Mouse (Mus musculus) layer of hippocampus, adult 9-10 months (tissue): ENCODE measurements around the gene Cfap206.
"Not testable (repeated sequence)": the region's sequence is repeated elsewhere in the genome, so short reads cannot be mapped to it uniquely, and the experiment has no call there.

ENCODE experiments used
- DNase-seq: peaks from one replicate; pipeline ENCODE4 v3.0.0; 2022; ENCODE audit warnings: low spot score

Gene Cfap206

GRCm38 (mm10) chr4:34729851-34730341 lies at the start of gene Cfap206:
Cfap206 (minus strand) TSS chr4:34730206.
- DNase-seq = no peak

GRCm38 (mm10) chr4:34777677-34778527 lies 47.9 kb upstream of the Cfap206 start, which contains the start of gene Smim8:
Smim8 (minus strand) TSS chr4:34778423.
- DNase-seq = peak; percentile 77

GRCm38 (mm10) chr4:34771652-34772371 lies 41.8 kb upstream of the Cfap206 start:
- no peak for DNase-seq

GRCm38 (mm10) chr4:34756163-34756562 lies 26.2 kb upstream of the Cfap206 start, which contains the start of gene Gm136:
Gm136 (minus strand) TSS chr4:34756263.
- no peak for DNase-seq

DNA sequence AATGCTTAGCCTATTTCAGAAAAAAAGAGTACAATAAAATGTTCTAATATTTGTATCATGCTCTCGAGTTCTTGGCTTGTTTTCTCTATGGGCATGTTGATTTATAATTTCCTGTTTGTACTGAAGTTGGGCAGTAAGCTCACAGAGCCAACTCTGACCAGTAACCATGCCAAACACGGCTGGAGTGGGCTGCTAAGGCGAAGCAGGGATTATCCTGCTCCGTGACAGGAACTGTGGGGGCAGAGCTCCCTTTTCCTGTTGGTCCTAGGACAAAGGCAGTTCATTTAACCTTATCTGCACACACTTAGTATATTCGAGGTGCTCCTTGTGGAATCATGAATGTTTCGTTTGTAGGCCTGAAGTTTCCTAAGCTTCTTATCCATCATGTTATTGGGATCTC lies 19.2 kb upstream of the Cfap206 start:
- DNase-seq = no peak

DNA sequence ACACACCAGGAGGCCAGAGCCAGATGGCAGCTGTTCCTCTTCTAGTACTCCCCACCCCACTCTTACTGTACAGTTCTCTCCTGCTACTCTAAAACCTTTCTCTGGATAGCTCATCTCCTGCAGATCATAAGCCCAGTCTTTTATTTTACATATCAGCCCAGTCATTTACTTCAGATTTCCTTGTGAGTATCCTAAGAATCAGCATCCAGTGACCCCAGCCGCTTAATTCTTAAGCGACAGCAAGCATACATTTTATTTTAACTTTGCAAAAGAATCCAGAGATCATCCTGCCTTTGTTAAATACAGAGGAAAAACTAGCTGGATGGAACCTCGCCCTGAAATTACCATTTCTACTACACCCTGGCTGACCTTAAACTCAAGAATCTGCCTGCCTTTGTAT lies 4.5 kb upstream of the Cfap206 start:
- no peak for DNase-seq

DNA sequence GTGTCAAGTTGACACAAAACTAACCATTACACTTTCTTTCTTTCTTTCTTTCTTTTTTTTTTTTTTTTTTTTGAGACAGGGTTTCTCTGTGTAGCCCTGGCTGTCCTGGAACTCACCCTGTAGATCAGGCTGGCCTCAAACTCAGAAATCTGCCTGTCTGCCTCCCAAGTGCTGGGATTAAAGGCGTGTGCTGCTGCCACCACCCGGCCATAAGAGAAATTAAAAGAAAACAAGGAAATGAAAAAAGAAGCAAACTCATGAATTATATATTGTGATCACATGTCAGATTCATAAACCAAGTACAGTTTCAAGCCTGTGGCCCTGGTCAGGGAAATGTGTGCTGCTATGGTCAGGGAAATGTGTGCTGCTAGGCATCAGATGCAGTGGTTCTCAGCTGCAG lies 3.4 kb upstream of the Cfap206 start:
- DNase-seq = not testable (repeated sequence)

DNA sequence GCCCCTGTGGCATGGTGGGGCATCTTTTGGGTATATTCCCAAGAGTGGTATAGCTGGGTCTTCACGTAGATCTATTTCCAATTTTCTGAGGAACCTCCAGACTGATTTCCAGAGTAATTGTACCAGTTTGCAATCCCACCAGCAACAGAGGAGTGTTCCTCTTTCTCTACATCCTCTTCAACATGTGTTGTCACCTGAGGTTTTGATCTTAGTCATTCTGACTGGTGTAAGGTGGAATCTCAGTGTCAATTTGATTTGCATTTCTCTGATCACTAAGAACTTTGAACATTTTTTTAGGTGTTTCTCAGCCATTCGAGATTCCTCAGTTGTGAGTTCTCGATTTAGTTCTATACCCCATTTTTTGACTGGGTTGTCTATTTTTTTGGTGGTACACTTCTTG lies 4.3 kb downstream of the Cfap206 start:
- DNase-seq = not testable (repeated sequence)

DNA sequence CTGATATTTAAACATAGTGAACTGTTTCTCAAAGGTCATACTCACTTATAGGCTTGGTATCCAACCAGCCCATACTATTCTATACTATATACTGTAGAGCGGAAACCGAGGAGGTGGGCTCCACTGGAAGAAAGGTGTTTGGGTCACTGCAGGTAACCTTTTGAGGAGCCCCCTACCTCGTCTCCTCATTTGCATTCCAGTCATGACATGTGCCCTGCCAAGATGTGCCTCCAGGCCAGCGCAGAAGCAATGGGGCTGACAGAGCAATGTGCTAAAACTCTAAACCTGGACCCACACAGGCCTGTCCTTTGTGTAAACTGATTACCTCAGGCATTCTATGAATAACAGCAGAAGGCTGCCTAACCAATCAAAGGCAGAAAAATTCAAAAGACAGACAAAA lies 5.7 kb downstream of the Cfap206 start:
- no peak for DNase-seq

DNA sequence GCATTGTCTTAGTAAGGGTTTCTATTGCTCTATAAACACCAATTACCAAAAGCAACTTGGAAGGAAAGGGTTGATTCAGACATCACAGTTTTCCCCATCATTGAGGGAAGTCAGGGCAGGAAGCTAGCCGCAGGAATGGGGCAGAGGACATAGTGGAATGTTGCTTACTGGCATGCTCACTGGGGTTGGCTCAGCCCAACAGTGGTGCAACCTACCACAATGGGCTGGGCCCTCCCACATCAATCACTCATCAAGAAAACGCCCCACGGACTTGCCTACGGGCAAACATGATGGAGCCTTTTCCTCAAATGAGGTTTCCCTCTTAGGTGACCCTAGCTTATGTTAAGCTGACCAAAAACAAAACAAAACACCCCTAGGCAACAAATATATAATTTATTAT lies 6.8 kb downstream of the Cfap206 start:
- no peak for DNase-seq

- no peak for DNase-seq
Measured at GRCm38 (mm10) chr4:34720127-34720895, 9.7 kb downstream of the Cfap206 start.

DNA sequence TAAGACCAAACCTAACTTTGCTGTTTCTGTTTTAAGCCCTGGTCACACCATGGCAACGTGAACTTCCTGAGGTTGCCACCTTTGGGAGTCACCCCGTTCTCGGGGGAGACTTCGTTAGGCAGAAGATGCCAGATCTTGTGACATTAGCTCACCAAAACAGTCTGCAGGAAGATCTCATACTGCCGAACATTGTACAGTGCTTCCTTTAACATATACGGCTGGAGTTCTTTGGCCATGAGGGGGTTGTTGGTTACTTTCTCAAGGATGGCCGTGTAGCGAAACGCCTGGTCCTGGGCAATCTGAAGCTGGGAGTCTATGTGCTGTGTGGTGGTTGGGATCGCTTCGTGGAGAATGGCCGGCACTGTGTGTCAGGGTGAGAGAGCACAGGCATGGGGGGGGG lies 10.6 kb downstream of the Cfap206 start:
- no peak for DNase-seq

- DNase-seq = no peak
Measured at GRCm38 (mm10) chr4:34715062-34715461, 14.9 kb downstream of the Cfap206 start.

GRCm38 (mm10) chr4:34708127-34708526 lies 21.9 kb downstream of the Cfap206 start:
- no peak for DNase-seq

- DNase-seq = no peak
Measured at GRCm38 (mm10) chr4:34707248-34707647, 22.8 kb downstream of the Cfap206 start.

GRCm38 (mm10) chr4:34703029-34703428 lies 27.0 kb downstream of the Cfap206 start:
- no peak for DNase-seq

DNA sequence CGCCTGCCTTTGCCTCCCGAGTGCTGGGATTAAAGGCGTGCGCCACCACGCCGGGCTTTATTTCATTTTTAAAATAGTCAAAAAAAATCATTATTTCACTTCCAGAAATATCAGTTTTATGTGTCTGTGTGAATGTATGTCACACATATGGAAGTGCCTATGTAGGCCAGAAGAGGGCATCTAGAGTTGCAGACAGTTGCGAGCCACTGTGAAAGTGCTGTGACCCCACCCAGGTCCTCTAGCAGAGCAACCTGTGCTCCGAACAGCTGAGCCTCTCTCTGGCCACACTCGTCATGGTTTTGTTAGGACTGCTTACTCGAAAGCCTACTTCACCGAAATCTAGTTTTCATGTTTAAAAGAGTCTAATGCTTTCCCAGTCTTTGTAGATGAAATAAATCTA lies 27.8 kb downstream of the Cfap206 start:
- no peak for DNase-seq

DNA sequence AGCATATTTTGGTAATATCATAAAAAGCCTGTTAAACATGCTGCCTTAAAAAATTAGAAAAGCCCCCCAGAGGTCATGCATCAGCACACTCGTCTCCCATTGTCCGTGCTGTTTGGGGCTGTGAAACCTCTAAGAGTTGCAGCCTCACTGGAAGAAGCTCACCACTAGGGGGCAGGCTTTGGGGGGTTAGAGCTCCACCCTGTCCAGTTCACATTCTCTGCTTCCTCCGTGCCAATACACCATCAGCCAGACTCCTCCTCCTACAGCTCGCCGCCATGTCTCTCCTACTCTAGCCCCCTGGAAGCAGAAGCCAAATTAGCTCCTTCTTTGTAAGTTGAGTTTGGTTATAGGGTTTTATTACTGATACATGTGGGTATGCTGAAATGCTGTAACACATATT lies 28.5 kb downstream of the Cfap206 start:
- no peak for DNase-seq

DNA sequence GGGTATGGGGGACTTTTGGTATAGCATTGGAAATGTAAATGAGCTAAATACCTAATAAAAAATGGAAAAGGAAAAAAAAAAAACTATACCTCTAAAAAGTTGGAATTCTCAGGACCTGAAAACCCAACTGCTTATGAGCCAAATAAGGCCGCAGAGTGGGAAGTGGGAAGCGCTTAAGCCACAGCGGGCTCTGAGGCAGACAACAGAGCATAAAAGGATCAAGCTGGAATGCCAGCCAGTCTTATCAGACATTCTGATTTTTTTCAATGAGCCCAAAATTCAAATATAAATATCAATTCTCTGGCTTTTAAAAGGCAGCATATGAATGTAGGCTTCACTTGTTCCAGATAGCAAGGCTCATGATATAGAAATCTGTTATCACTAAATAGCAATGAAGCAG lies 42.0 kb downstream of the Cfap206 start:
- DNase-seq = no peak

- DNase-seq = peak; percentile 77
Measured at GRCm38 (mm10) chr4:34686874-34687567, 43.0 kb downstream of the Cfap206 start, which contains the start of gene Slc35a1. Slc35a1 (minus strand) TSS chr4:34687438.

GRCm38 (mm10) chr4:34680530-34680929 lies 49.5 kb downstream of the Cfap206 start:
- DNase-seq = no peak

- DNase-seq = no peak
Measured at GRCm38 (mm10) chr4:34673721-34674120, 56.3 kb downstream of the Cfap206 start.
